12 mouse cellular contexts compared by ENCODE assay signal in the genomic region with DNA sequence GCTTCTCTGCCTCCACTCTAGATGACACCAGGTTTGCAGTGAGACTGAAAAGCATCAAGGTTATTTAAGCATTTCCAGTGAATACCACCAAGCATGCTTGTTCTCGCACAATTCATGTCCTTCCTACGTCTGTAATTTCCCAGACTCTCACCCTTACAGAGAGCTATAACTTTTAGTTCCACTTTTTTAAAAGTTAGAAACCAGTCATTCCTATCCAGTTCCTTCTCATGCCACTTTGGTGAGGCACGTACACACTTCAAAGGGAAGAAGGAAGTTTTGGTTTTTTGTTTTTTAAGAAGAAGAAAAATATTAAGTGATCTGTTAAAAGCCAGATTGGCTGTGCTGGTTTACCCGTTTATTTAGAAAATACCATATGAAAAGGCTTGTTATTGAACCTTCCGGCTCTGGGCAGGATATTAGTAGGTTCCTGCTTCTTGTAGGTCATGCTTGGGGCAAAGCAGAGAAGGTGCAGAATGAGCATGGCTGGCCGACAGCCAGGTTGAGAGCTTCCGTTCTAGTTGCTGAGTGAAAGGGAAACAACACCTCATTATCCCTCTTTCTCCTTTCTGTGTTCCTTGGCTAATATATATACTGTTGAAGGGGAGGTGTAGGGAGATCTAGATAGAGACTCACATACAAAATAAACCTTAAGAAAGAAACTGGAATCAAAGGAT.
DNase-seq lines count a peak whose midpoint lies in the region; ATAC-seq and TF ChIP-seq lines count a peak whose summit lies in the region.
"Had no signal": no experiment of that assay in that cellular context is flagged by ENCODE, and none has a peak within 500 bp of the region (broad histone marks: within the 10 kb centered on the region; RNA-seq: fewer than 3 reads in every experiment).

No protein-coding gene starts in this region.

- H3K36me3 ChIP-seq in kidney, embryonic 14.5 days (ENCODE audit: control insufficient read depth, insufficient read depth, low read length), result 0 out of 2 replicates have a peak, but pooled peaks cover 2% of the 10 kb centered on the region
- H3K36me3 ChIP-seq in kidney, adult 2 months (ENCODE audit: control insufficient read depth, insufficient read depth, low read length), result no peaks in the 10 kb centered on the region
- no peaks in the 10 kb centered on the region for H3K36me3 ChIP-seq in forebrain, postnatal 0 days (ENCODE audit: insufficient read depth)
- H3K36me3 ChIP-seq: stomach, embryonic 15.5 days had no signal

- peak; percentile 45 for DNase-seq in kidney, adult 11 months
- peak; percentile 32 to 63 for DNase-seq in adrenal gland, postnatal 36 days
- peak; percentile 71 for DNase-seq in kidney, adult 2 months
- DNase-seq in forebrain, postnatal 0 days, result no peak
- DNase-seq in cerebellum, adult 11-12 months, result no peak
- DNase-seq in left cerebral cortex, adult 11 months (ENCODE audit: low spot score), result no peak
- DNase-seq: cerebellum, adult 11 months; left cerebral cortex, postnatal 4 days had no signal

- 72% methylated on average over 7 of the region's 7 CpGs for WGBS in kidney, embryonic 14.5 days
- WGBS in kidney, adult 2 months, result 49% methylated on average over 7 of the region's 7 CpGs
- WGBS in forebrain, postnatal 0 days, result 73% methylated on average over 7 of the region's 7 CpGs

- no peak overlapping the region for H3K9ac ChIP-seq in kidney, embryonic 14.5 days (ENCODE audit: low read depth, low read length)
- H3K9ac ChIP-seq in forebrain, postnatal 0 days, result no peak overlapping the region
- H3K9ac ChIP-seq: stomach, embryonic 15.5 days had no signal

- no peaks in the 10 kb centered on the region for H3K9me3 ChIP-seq in kidney, embryonic 14.5 days (ENCODE audit: control insufficient read depth, low read length)
- no peaks in the 10 kb centered on the region for H3K9me3 ChIP-seq in forebrain, postnatal 0 days (ENCODE audit: low read length)
- H3K9me3 ChIP-seq: stomach, embryonic 15.5 days had no signal

- H3K4me2 ChIP-seq in kidney, embryonic 14.5 days (replicated peaks; ENCODE audit: low read depth, low read length), result no peak overlapping the region
- no peak overlapping the region for H3K4me2 ChIP-seq in forebrain, postnatal 0 days (ENCODE audit: low read depth)
- H3K4me2 ChIP-seq: stomach, embryonic 15.5 days had no signal

- no peak for TF ChIP-seq CTCF in kidney, adult 2 months (conservative IDR thresholded peaks at IDR 0.05; ENCODE audit: insufficient read depth, insufficient read length, low read depth, low read length)
- no peak for TF ChIP-seq CTCF in forebrain, postnatal 0 days (IDR thresholded peaks at IDR 0.05; ENCODE audit: low read depth)

- H3K27ac ChIP-seq in kidney, embryonic 14.5 days (ENCODE audit: low read depth, low read length), result no peak overlapping the region
- no peak overlapping the region for H3K27ac ChIP-seq in kidney, adult 2 months (ENCODE audit: insufficient read depth, low read depth, low read length)
- no peak overlapping the region for H3K27ac ChIP-seq in forebrain, postnatal 0 days (ENCODE audit: low read depth, low read length)
- H3K27ac ChIP-seq: stomach, embryonic 15.5 days had no signal

- no peak overlapping the region for H3K4me3 ChIP-seq in kidney, embryonic 14.5 days (ENCODE audit: low read length)
- no peak overlapping the region for H3K4me3 ChIP-seq in kidney, adult 2 months (ENCODE audit: insufficient read depth, low read depth, low read length)
- no peak overlapping the region for H3K4me3 ChIP-seq in forebrain, postnatal 0 days (ENCODE audit: low read depth, low read length)
- H3K4me3 ChIP-seq: myocyte; stomach, embryonic 15.5 days had no signal

- no peak for ATAC-seq in kidney, embryonic 14.5 days (ENCODE audit: low FRiP score, low TSS enrichment)
- peak; percentile 62 for ATAC-seq in megakaryocyte progenitor cell, adult 5-6 weeks (replicated peaks; ENCODE audit: poor library complexity)
- ATAC-seq in forebrain, postnatal 0 days, result no peak

- 0 out of 2 replicates have a peak, but pooled peaks cover 4% of the 10 kb centered on the region for H3K4me1 ChIP-seq in kidney, embryonic 14.5 days (ENCODE audit: control insufficient read depth, insufficient read depth, low read length)
- no peaks in the 10 kb centered on the region; the same call in 1 of the 2 replicates for H3K4me1 ChIP-seq in kidney, adult 2 months (ENCODE audit: control insufficient read depth, insufficient read depth, low read length)
- no peaks in the 10 kb centered on the region for H3K4me1 ChIP-seq in forebrain, postnatal 0 days (ENCODE audit: insufficient read depth)
- H3K4me1 ChIP-seq: stomach, embryonic 15.5 days had no signal

- no peaks in the 10 kb centered on the region for H3K27me3 ChIP-seq in kidney, embryonic 14.5 days (ENCODE audit: control insufficient read depth, insufficient read depth, low read length)
- H3K27me3 ChIP-seq in kidney, adult 2 months (replicated peaks; ENCODE audit: control insufficient read depth, insufficient read depth, low read length), result no peaks in the 10 kb centered on the region; the same call in 1 of the 2 replicates
- no peaks in the 10 kb centered on the region for H3K27me3 ChIP-seq in forebrain, postnatal 0 days (ENCODE audit: insufficient read depth, low read length)
- H3K27me3 ChIP-seq: stomach, embryonic 15.5 days had no signal

- TF ChIP-seq POLR2A in kidney, adult 2 months (IDR thresholded peaks at IDR 0.05; ENCODE audit: low read depth, low read length), result no peak

Comparison
In these comparisons a context has a peak if more than half of its experiments do, and no peak if none do; other contexts are left out.
1. DNase-seq: peak in kidney, adult 11 months (single experiment), adrenal gland, postnatal 36 days (2 of 2) and kidney, adult 2 months (single experiment); none in forebrain, postnatal 0 days (single experiment), cerebellum, adult 11-12 months (single experiment) and left cerebral cortex, adult 11 months (single experiment).